Mouse (Mus musculus): ENCODE measurements at regions not wholly inside any gene's neighbourhood (a gene's known extent, or its start where the extent isn't known, plus 50 kb on each side); places are given as distances from the start of the nearest gene placed in this dataset.

DNA sequence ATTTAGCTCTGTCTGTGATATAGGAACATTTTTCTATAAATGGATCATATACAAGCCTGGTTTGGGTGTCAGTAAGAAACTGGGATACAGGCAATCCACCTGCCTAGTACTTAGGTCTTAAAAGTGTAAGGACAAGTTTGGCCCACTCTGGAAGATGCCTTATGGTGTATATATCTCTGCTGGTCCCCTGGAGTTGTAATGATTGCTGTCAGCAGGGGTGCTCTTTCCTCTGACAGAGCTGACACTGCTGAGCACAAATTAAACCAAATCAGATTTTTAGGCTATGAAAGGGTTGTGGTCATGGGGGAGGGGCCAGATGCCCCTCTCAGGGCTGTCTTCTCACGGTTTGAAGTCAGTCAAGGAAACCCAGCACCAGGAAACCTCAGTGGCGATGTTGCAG, 141.7 kb downstream of the Samd5 start:
- no peak overlapping the region for H3K4me3 ChIP-seq (replicated peaks; ENCODE audit: low read length)
- no peaks in the 10 kb centered on the region for H3K36me3 ChIP-seq (ENCODE audit: control insufficient read depth, insufficient read depth, low read length)
- TF ChIP-seq POLR2A (IDR thresholded peaks at IDR 0.05; ENCODE audit: borderline replicate concordance, extremely low read depth, insufficient read depth, insufficient read length): no peak
- no peaks in the 10 kb centered on the region for H3K4me1 ChIP-seq (ENCODE audit: control insufficient read depth, insufficient read depth, low read length)
- WGBS: 33% methylated on average over 2 of the region's 2 CpGs
- H3K27me3 ChIP-seq (ENCODE audit: control insufficient read depth, insufficient read depth, low read length): no peaks in the 10 kb centered on the region
- DNase-seq (ENCODE audit: low spot score) (no peak), ATAC-seq (ENCODE audit: low FRiP score, low read depth) (no peak)
- no peak overlapping the region for H3K9ac ChIP-seq (ENCODE audit: low read depth, low read length, severe bottlenecking)
- no peaks in the 10 kb centered on the region for H3K9me3 ChIP-seq (ENCODE audit: control insufficient read depth, low read length)
- H3K4me2 ChIP-seq (replicated peaks; ENCODE audit: low read depth, low read length, severe bottlenecking): no peak overlapping the region
- no peak overlapping the region for H3K27ac ChIP-seq (replicated peaks; ENCODE audit: low read depth, low read length)

DNA sequence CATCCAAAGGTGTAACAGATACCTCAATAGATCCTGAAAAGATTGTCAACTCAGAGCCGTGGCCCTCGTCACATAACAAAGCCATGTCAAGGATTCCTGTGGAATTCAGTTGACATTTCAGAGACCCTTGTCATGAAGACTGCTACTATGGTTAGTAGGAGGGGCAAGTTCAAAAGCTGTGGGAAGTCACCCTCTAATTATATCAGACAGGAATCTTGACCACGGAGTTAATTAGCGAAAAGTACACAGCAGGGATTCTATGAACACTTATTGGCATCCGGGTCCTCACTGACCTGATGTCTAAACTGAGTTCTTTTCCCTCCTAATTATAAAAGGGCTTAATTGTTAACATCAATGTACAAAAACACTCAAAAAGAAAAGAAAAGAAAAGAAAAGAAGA, 143.1 kb downstream of the Samd5 start:
- DNase-seq (ENCODE audit: low spot score): no peak
- Histone ChIP-seq H3K4me2 (replicated peaks; ENCODE audit: low read depth, low read length, severe bottlenecking) (no peak overlapping the region), H3K4me3 (replicated peaks; ENCODE audit: low read length) (no peak overlapping the region), H3K27me3 (ENCODE audit: control insufficient read depth, insufficient read depth, low read length) (no peaks in the 10 kb centered on the region), H3K9me3 (ENCODE audit: control insufficient read depth, low read length) (no peaks in the 10 kb centered on the region), H3K27ac (replicated peaks; ENCODE audit: low read depth, low read length) (no peak overlapping the region), H3K36me3 (ENCODE audit: control insufficient read depth, insufficient read depth, low read length) (no peaks in the 10 kb centered on the region), H3K4me1 (ENCODE audit: control insufficient read depth, insufficient read depth, low read length) (no peaks in the 10 kb centered on the region), H3K9ac (ENCODE audit: low read depth, low read length, severe bottlenecking) (no peak overlapping the region)
- no peak for ATAC-seq (ENCODE audit: low FRiP score, low read depth)
- WGBS: 56% methylated on average over 5 of the region's 5 CpGs
- TF ChIP-seq POLR2A (IDR thresholded peaks at IDR 0.05; ENCODE audit: borderline replicate concordance, extremely low read depth, insufficient read depth, insufficient read length): no peak

DNA sequence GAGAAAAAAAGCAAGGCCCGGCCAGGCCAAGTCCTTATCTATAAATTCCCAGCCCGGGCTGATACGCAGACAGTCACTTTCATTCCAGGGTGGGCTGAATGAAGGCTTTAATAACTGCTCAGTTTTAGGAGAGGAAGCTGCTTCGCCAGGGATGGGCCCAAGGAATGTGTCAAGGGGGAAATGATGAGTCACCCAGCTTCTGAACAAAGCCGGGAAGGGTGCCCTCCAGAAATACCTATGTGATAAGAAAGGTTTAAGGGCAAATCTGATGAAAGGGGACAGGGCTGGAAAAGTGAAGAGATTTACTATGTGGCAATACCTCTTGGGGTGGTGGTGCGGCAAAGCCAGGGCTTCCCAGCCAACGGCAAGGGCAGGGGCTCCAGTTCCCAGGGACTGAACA, 145.6 kb downstream of the Samd5 start:
- no peaks in the 10 kb centered on the region for H3K27me3 ChIP-seq (ENCODE audit: control insufficient read depth, insufficient read depth, low read length)
- no peak overlapping the region for H3K9ac ChIP-seq (ENCODE audit: low read depth, low read length, severe bottlenecking)
- no peak for TF ChIP-seq POLR2A (IDR thresholded peaks at IDR 0.05; ENCODE audit: borderline replicate concordance, extremely low read depth, insufficient read depth, insufficient read length)
- H3K4me3 ChIP-seq (replicated peaks; ENCODE audit: low read length): no peak overlapping the region
- no peak overlapping the region for H3K27ac ChIP-seq (replicated peaks; ENCODE audit: low read depth, low read length)
- no peaks in the 10 kb centered on the region for H3K9me3 ChIP-seq (ENCODE audit: control insufficient read depth, low read length)
- no peak overlapping the region for H3K4me2 ChIP-seq (replicated peaks; ENCODE audit: low read depth, low read length, severe bottlenecking)
- no peaks in the 10 kb centered on the region for H3K36me3 ChIP-seq (ENCODE audit: control insufficient read depth, insufficient read depth, low read length)
- ATAC-seq (ENCODE audit: low FRiP score, low read depth) (no peak), DNase-seq (ENCODE audit: low spot score) (no peak)
- 32% methylated on average over 7 of the region's 7 CpGs for WGBS
- H3K4me1 ChIP-seq (ENCODE audit: control insufficient read depth, insufficient read depth, low read length): no peaks in the 10 kb centered on the region

DNA sequence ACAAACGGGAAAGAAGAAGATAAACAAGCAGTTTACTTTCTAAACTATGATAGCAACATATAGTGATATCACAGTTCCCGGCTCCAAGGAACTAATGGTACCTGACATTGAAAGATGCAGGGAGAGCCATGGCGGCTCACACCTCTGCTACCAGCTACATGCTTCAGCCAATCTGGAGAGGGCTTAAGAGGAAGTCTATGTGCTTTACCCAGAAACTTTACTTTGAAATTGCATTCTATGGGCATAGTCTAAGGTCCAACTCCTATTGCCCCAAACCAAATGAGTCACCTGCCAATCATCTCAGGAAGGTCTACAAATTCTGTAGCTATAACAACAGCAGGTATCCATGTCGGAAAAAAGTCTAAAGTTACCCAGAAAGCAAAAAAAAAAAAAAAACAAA, 146.9 kb downstream of the Samd5 start:
- 78% methylated on average over 4 of the region's 4 CpGs for WGBS
- TF ChIP-seq POLR2A (IDR thresholded peaks at IDR 0.05; ENCODE audit: borderline replicate concordance, extremely low read depth, insufficient read depth, insufficient read length): no peak
- Histone ChIP-seq H3K9me3 (ENCODE audit: control insufficient read depth, low read length) (no peaks in the 10 kb centered on the region), H3K4me3 (replicated peaks; ENCODE audit: low read length) (no peak overlapping the region), H3K36me3 (ENCODE audit: control insufficient read depth, insufficient read depth, low read length) (no peaks in the 10 kb centered on the region), H3K9ac (ENCODE audit: low read depth, low read length, severe bottlenecking) (no peak overlapping the region), H3K4me1 (ENCODE audit: control insufficient read depth, insufficient read depth, low read length) (no peaks in the 10 kb centered on the region), H3K27me3 (ENCODE audit: control insufficient read depth, insufficient read depth, low read length) (no peaks in the 10 kb centered on the region), H3K4me2 (replicated peaks; ENCODE audit: low read depth, low read length, severe bottlenecking) (no peak overlapping the region), H3K27ac (replicated peaks; ENCODE audit: low read depth, low read length) (no peak overlapping the region)
- DNase-seq (ENCODE audit: low spot score) (no peak), ATAC-seq (ENCODE audit: low FRiP score, low read depth) (no peak)

DNA sequence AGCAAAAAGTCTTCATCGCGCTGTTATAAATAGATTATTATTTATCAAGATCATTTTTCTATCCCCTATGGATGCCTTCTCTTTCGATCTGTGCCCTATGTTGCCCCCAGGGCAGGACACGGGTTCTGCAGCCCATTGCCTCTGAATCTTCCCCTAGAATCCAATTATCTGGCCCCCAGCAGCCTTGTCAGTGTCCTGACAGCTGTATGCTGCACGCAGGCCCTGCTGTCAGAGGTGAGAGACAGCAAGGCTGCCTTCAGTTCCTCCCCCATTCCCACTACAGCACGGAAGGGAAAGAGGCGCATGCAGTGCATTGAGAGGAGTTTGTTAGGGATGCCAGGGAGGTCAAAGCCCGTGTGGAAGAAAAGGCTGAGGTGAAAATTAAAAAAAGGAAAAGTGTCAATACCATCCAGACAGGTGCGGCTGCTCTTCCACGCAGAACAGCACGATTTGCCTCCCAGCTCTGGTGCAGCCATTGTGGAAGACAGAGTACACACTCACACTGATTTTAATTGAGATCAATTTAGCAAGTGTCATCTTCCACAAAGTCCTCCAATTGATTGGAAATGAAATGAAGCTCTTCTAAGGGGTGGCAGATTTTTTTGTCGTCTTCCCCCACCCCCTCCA, 165.1 kb downstream of the Samd5 start:
- 62% methylated on average over 12 of the region's 12 CpGs for WGBS
- Histone ChIP-seq H3K27me3 (ENCODE audit: control insufficient read depth, insufficient read depth, low read length) (no peaks in the 10 kb centered on the region), H3K27ac (replicated peaks; ENCODE audit: low read depth, low read length) (no peak overlapping the region), H3K4me3 (replicated peaks; ENCODE audit: low read length) (no peak overlapping the region), H3K9ac (ENCODE audit: low read depth, low read length, severe bottlenecking) (no peak overlapping the region), H3K9me3 (ENCODE audit: control insufficient read depth, low read length) (no peaks in the 10 kb centered on the region), H3K4me1 (ENCODE audit: control insufficient read depth, insufficient read depth, low read length) (no peaks in the 10 kb centered on the region), H3K4me2 (replicated peaks; ENCODE audit: low read depth, low read length, severe bottlenecking) (no peak overlapping the region), H3K36me3 (ENCODE audit: control insufficient read depth, insufficient read depth, low read length) (no peaks in the 10 kb centered on the region)
- no peak for ATAC-seq (ENCODE audit: low FRiP score, low read depth)
- no peak for DNase-seq (ENCODE audit: low spot score)
- no peak for TF ChIP-seq POLR2A (IDR thresholded peaks at IDR 0.05; ENCODE audit: borderline replicate concordance, extremely low read depth, insufficient read depth, insufficient read length)
